Mouse (Mus musculus): ENCODE data around the gene Proca1.
"Not testable (repeated sequence)": the region's sequence is repeated elsewhere in the genome, so short reads cannot be mapped to it uniquely, and the experiment has no call there.

Proca1 gene

GRCm38 (mm10) chr11:78182450-78182849, 10.7 kb upstream of the Proca1 start:
- peak; percentile 30 for DNase-seq (ENCODE audit: low read depth, low spot score)

GRCm38 (mm10) chr11:78182961-78183844, 10.0 kb upstream of the Proca1 start, which contains the start of gene Rpl23a:
TSS of gene Rpl23a (minus strand) at chr11:78183584.
- DNase-seq (ENCODE audit: low read depth, low spot score): peak; percentile 91

GRCm38 (mm10) chr11:78183884-78184514, 9.2 kb upstream of the Proca1 start:
- DNase-seq (ENCODE audit: low read depth, low spot score): peak; percentile 46

- DNase-seq (ENCODE audit: low read depth, low spot score): not testable (repeated sequence)
Measured at GRCm38 (mm10) chr11:78184702-78185101, 8.5 kb upstream of the Proca1 start.

- DNase-seq (ENCODE audit: low read depth, low spot score): no peak
Measured at GRCm38 (mm10) chr11:78188331-78189233, 4.6 kb upstream of the Proca1 start, which contains the start of gene Rab34. TSS of gene Rab34 (plus strand) at chr11:78188430.

- no peak for DNase-seq (ENCODE audit: low read depth, low spot score)
Measured at GRCm38 (mm10) chr11:78189234-78190040, 3.8 kb upstream of the Proca1 start.

GRCm38 (mm10) chr11:78190041-78190440, 3.2 kb upstream of the Proca1 start:
- no peak for DNase-seq (ENCODE audit: low read depth, low spot score)

- peak; percentile 91 for DNase-seq (ENCODE audit: low read depth, low spot score)
Measured at GRCm38 (mm10) chr11:78194411-78195100, 1.4 kb downstream of the Proca1 start.

GRCm38 (mm10) chr11:78195101-78195863, 2.1 kb downstream of the Proca1 start:
- DNase-seq (ENCODE audit: low read depth, low spot score): no peak

GRCm38 (mm10) chr11:78202372-78202771, 9.2 kb downstream of the Proca1 start:
- DNase-seq (ENCODE audit: low read depth, low spot score): no peak

GRCm38 (mm10) chr11:78204287-78204686, 11.1 kb downstream of the Proca1 start:
- no peak for DNase-seq (ENCODE audit: low read depth, low spot score)

GRCm38 (mm10) chr11:78205361-78206206, 12.4 kb downstream of the Proca1 start:
- no peak for DNase-seq (ENCODE audit: low read depth, low spot score)

- no peak for DNase-seq (ENCODE audit: low read depth, low spot score)
Measured at GRCm38 (mm10) chr11:78207190-78207589, 14.0 kb downstream of the Proca1 start.

- no peak for DNase-seq (ENCODE audit: low read depth, low spot score)
Measured at GRCm38 (mm10) chr11:78209886-78210285, 16.7 kb downstream of the Proca1 start.

GRCm38 (mm10) chr11:78210615-78211014, 17.4 kb downstream of the Proca1 start:
- no peak for DNase-seq (ENCODE audit: low read depth, low spot score)

- no peak for DNase-seq (ENCODE audit: low read depth, low spot score)
Measured at GRCm38 (mm10) chr11:78211513-78211912, 18.3 kb downstream of the Proca1 start.

- no peak for DNase-seq (ENCODE audit: low read depth, low spot score)
Measured at GRCm38 (mm10) chr11:78213086-78213817, 20.1 kb downstream of the Proca1 start.

All from A20 (cell line).